Mouse (Mus musculus) heart, embryonic 10.5 days (tissue): ENCODE measurements around the gene Diaph3. TPM values are rescaled to one million over a fixed set of nuclear protein-coding genes. Genes with fewer than 3 reads are reported as not detected.
"Not testable (repeated sequence)": the region's sequence is repeated elsewhere in the genome, so short reads cannot be mapped to it uniquely, and the experiment has no call there.

ENCODE experiments used
- DNase-seq: peaks from one replicate; pipeline ENCODE4 v3.0.0-alpha.2; 2017; ENCODE audit warnings: low spot score
- H3K27ac ChIP-seq: fragments of 300-500 bp; sonication (generic); 2 replicates; pipeline ENCODE4 v1.5.1; 2016; ENCODE audit warnings: mild to moderate bottlenecking
- H3K27me3 ChIP-seq: fragments of 300-500 bp; sonication (generic); 2 replicates; pipeline ENCODE4 v1.6.1; 2016; ENCODE audit warnings: mild to moderate bottlenecking; ENCODE audit not compliant: poor library complexity, insufficient read depth, severe bottlenecking
- H3K36me3 ChIP-seq: fragments of 300-500 bp; sonication (generic); 2 replicates; pipeline ENCODE4 v1.6.1; 2016; ENCODE audit warnings: mild to moderate bottlenecking, moderate library complexity
- H3K4me1 ChIP-seq: fragments of 300-500 bp; sonication (generic); 2 replicates; pipeline ENCODE4 v1.6.1; 2016; ENCODE audit warnings: mild to moderate bottlenecking
- H3K4me3 ChIP-seq: fragments of 300-500 bp; sonication (generic); 2 replicates; pipeline ENCODE4 v1.5.1; 2016; ENCODE audit warnings: mild to moderate bottlenecking, moderate library complexity
- H3K9me3 ChIP-seq: fragments of 300-500 bp; sonication (generic); 2 replicates; pipeline ENCODE4 v1.6.1; 2016; ENCODE audit warnings: mild to moderate bottlenecking, moderate library complexity
- WGBS: fragments of 180-500 bp; shearing (Covaris S2); methylation state at CpG from one replicate; pipeline ENCODE4 v1.1.7; 2016; 5-methylcytosine and 5-hydroxymethylcytosine counted together
- polyA plus RNA-seq: library from polyadenylated mRNA; unstranded; fragments of >200 nt; fragmentation: Nextera tagmentation; extraction: Ambion mirVana; gene quantifications from 2 replicates; pipeline ENCODE4 v1.2.1, GENCODE M21; 2016

Gene Diaph3
- polyA plus RNA-seq, 1 experiment from 2014 or later: 16.2 TPM

DNA sequence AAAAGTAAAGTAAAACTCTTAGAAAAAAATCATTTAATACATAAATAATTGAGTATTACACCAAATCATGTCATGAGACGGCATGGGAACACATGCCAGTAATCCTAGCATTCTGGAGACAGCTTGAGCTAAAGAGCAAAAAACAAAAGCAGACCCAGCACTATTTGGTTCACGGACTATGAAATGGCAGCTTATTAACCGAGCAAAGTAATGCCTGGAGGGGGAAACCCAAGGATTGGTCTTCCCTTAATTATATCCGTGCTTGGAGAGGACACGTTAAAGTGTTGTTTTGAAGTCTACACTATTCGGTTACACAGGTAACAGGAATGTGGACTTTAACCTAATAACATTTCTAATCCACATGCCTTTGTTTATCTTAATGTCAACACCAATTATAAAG lies 19.2 kb downstream of the Diaph3 start:
- 85% methylated on average over 6 of the region's 6 CpGs for WGBS
- Histone ChIP-seq H3K4me3 (no peak overlapping the region), H3K36me3 (no peaks in the 10 kb centered on the region), H3K4me1 (no peaks in the 10 kb centered on the region; the same call in 1 of the 2 replicates), H3K27me3 (no peaks in the 10 kb centered on the region), H3K27ac (no peak overlapping the region), H3K9me3 (no peaks in the 10 kb centered on the region)
- DNase-seq: no peak

DNA sequence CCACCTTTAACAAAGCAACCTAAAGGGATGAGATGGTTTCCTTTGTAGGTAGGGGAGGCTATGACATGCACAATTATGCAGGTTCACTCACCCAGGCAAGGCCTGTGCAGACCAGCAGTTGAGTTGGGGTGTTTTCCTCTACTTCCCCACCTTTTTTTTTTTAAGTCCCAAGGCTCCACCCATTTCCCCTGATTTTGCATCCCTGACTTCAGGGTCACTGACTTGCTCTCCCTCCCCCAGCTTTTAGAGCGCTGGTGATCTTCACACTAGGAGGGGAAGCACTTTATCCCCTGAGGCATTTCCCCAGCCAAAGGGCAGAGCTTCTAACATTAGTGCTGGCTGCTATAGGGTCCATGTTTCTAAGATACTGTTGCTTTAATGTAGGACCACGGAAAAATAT lies 30.4 kb downstream of the Diaph3 start:
- whole genome bisulfite sequencing: 22% methylated on average over 2 of the region's 2 CpGs
- no peaks in the 10 kb centered on the region for H3K27me3 ChIP-seq
- H3K4me3 ChIP-seq: no peak overlapping the region
- H3K36me3 ChIP-seq: 0 out of 2 replicates have a peak, but pooled peaks cover 4% of the 10 kb centered on the region
- peaks cover 24% of the 10 kb centered on the region for H3K4me1 ChIP-seq
- no peak for DNase-seq
- no peak overlapping the region for H3K27ac ChIP-seq
- H3K9me3 ChIP-seq: no peaks in the 10 kb centered on the region

DNA sequence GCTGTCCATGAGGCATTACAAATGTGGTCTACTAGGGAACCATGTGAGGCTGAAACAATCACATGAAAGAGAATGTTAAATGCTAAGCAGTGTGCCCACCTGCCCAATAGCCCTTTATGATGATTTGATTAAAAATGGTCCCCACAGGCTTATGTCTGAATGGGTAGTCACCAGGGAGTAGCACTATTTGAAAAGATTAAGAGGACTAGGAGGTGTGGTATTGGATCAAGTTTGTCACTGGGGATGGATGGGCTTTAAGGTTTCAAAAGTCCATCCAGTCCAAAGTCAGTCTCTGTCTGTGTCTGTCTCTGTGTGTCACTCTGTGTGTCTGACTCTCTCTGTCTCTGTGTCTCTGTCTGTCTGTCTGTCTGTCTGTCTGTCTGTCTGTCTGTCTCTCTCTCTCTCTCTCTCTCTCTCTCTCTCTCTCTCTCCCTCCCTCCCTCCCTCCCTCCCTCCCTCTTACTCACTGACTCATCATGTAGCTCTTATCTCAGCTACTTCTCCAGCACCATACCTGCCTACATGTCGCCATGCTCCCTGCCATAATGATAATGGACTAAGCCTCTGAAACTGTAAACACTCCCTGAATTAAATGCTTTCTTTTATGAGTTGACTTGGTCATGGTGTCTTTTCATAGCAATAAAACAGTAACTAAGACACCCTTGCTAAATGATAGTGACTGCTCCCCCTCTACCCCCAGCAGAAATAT lies 41.5 kb downstream of the Diaph3 start:
- Histone ChIP-seq H3K4me1 (0 out of 2 replicates have a peak, but pooled peaks cover 3% of the 10 kb centered on the region), H3K36me3 (no peaks in the 10 kb centered on the region), H3K9me3 (no peaks in the 10 kb centered on the region), H3K27me3 (no peaks in the 10 kb centered on the region), H3K27ac (no peak overlapping the region), H3K4me3 (no peak overlapping the region)
- WGBS: 50% methylated on average over 1 of the region's 1 CpGs
- no peak for DNase-seq

DNA sequence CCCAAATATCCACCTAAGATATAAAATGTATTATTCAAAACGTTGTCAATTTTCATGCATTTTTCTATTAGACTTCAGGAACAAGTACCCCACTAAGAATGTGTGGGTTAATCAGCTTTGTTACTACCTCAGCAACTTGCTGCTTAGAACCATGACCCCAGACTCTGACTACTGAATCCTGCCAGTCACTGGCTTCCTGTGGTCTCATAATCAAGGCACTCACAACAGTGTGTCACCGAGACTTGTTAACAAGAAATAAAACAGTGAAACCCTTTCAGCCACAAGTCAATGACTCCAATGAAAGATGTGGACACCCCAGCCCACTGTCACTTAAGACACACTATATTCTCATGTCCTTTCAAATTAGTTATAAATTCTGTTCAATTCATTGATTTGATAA lies 42.9 kb downstream of the Diaph3 start:
- WGBS: 72% methylated on average over 2 of the region's 2 CpGs
- Histone ChIP-seq H3K27me3 (no peaks in the 10 kb centered on the region), H3K9me3 (no peaks in the 10 kb centered on the region), H3K36me3 (no peaks in the 10 kb centered on the region), H3K27ac (no peak overlapping the region), H3K4me1 (0 out of 2 replicates have a peak, but pooled peaks cover 3% of the 10 kb centered on the region), H3K4me3 (no peak overlapping the region)
- DNase-seq: no peak

DNA sequence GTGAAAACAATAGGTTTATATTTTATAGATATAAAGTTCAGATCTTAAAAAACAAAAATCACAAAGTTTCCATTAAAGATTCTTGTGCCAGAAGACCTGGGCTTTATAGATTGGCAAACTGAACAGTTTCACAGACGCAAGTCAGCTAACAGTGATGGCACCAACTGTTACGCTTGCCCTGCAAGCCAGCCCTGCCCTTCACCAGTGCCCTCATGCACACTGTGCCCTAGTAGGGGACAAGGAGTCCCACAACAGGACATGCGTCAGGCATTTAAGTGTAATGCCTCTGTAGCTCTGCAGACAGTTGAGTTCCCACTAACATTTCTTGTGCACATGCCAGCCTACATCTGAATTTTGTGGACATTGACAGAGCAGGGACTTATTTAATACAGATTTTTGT lies 49.5 kb downstream of the Diaph3 start:
- Histone ChIP-seq H3K4me3 (no peak overlapping the region), H3K36me3 (no peaks in the 10 kb centered on the region; the same call in 1 of the 2 replicates), H3K27me3 (no peaks in the 10 kb centered on the region), H3K27ac (no peak overlapping the region), H3K9me3 (no peaks in the 10 kb centered on the region), H3K4me1 (0 out of 2 replicates have a peak, but pooled peaks cover 6% of the 10 kb centered on the region)
- no peak for DNase-seq
- WGBS: 91% methylated on average over 3 of the region's 3 CpGs

DNA sequence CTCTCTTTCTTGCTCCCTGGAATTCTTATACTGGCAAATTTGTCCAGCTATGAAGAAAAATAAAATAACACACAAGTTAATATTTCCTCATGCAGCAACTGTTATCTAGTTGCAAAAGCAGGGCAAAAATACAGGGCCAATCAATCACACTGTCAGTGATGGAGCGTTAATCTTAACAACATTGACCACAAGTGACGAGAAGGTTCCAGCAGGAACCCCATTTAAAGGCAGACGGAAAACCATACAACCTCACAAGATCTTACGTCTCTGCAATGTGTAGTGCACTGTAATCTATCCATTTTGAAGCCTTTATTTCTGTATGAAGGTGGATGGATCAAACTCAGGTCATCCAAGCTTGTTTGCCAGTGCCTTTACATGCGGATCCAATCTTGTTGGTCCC lies 49.9 kb downstream of the Diaph3 start:
- no peaks in the 10 kb centered on the region for H3K9me3 ChIP-seq
- DNase-seq: no peak
- no peak overlapping the region for H3K27ac ChIP-seq

DNA sequence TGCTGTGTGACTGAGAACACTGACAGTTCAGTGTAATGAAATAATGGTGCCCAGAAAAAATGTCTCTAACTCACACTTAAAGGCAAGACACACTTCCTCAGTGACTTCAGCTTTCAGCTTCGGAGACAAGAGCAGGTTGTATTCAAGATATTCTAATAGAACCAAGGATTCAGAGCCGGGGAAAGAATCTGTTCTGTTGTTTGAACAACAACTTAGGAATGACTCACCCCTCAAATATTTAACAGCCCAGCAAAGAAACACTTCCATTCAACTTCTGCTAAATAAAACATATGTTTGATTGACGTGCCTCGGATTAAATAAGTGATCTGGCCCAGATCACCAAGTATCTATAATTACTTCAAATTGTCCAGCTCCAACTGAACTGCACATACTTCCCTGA lies 52.1 kb downstream of the Diaph3 start:
- 0 out of 2 replicates have a peak, but pooled peaks cover 8% of the 10 kb centered on the region for H3K4me1 ChIP-seq
- 74% methylated on average over 4 of the region's 4 CpGs for WGBS

More for the DNA sequence above, 49.9 kb downstream of the Diaph3 start:
- 0 out of 2 replicates have a peak, but pooled peaks cover 6% of the 10 kb centered on the region for H3K4me1 ChIP-seq
- 85% methylated on average over 5 of the region's 5 CpGs for WGBS
- no peak overlapping the region for H3K4me3 ChIP-seq
- no peaks in the 10 kb centered on the region; the same call in 1 of the 2 replicates for H3K36me3 ChIP-seq
- H3K27me3 ChIP-seq: no peaks in the 10 kb centered on the region

DNA sequence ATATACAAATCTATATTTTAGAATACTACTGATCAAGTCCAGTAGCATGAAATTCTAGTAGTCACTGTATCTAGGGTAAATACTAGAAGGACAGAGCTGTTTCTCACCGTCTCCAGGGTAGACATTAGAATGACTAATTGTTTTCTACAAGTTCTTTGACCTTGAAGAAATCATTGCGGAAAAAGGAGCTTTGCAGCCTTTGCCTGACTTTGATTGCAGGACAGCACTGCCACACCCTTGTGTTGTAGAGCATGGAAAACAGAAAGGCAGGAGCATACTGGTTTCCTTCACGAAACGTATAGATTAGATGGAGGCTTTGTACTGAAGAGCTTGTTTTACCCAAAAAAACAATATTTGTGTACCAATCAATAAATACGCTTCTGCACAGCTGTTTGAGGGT lies 52.6 kb downstream of the Diaph3 start:
- DNase-seq: no peak
- Histone ChIP-seq H3K27ac (no peak overlapping the region), H3K36me3 (no peaks in the 10 kb centered on the region; the same call in 1 of the 2 replicates), H3K4me3 (no peak overlapping the region), H3K27me3 (no peaks in the 10 kb centered on the region), H3K9me3 (no peaks in the 10 kb centered on the region), H3K4me1 (0 out of 2 replicates have a peak, but pooled peaks cover 8% of the 10 kb centered on the region)
- 75% methylated on average over 5 of the region's 5 CpGs for WGBS

More for the DNA sequence above, 52.1 kb downstream of the Diaph3 start:
- no peaks in the 10 kb centered on the region for H3K27me3 ChIP-seq
- H3K36me3 ChIP-seq: no peaks in the 10 kb centered on the region; the same call in 1 of the 2 replicates
- no peak overlapping the region for H3K4me3 ChIP-seq
- no peaks in the 10 kb centered on the region for H3K9me3 ChIP-seq
- no peak overlapping the region for H3K27ac ChIP-seq
- DNase-seq: no peak

DNA sequence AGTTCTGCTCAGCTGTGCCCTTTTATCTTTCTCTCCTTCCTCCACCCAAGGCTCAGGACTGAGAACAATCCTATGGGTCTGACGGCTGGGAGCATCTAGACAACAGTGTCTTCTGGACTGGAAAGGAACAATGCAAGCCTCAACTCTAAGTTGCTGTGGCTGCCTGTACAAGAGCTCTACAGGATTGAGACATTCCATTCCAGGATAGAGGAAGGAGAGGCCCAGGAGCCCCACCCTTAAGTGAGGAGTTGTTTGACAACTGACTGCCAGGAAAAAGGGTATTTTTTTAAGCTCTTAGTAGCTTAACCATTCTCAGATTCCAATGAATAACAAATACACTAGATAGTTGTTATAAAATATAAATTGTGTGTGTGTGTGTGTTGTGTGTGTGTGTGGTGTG lies 53.0 kb downstream of the Diaph3 start:
- no peaks in the 10 kb centered on the region; the same call in 1 of the 2 replicates for H3K36me3 ChIP-seq
- 42% methylated on average over 1 of the region's 1 CpGs for WGBS
- H3K4me3 ChIP-seq: no peak overlapping the region
- DNase-seq: no peak
- no peaks in the 10 kb centered on the region for H3K9me3 ChIP-seq
- H3K4me1 ChIP-seq: 0 out of 2 replicates have a peak, but pooled peaks cover 8% of the 10 kb centered on the region
- H3K27ac ChIP-seq: no peak overlapping the region
- H3K27me3 ChIP-seq: no peaks in the 10 kb centered on the region

DNA sequence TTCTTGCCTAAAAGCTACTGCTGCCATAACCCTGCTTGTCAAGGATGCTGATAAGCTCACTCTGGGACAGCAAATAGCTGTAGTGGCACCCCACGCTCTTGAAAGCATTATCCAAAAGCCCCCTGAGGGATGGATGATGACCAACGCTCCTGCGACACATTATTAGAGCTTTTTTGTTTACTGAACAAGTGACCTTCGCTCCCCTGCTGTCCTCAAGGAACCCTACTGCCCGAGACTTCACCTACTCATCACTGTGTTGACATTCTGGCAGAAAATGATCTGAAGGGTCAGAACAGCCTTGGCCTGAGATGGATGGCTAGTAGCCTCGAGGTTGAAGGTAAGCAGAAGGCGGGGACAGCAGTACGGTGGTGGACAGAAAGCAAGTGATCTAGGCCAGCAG lies 56.1 kb downstream of the Diaph3 start:
- H3K4me1 ChIP-seq, H3K27ac ChIP-seq, H3K36me3 ChIP-seq, H3K9me3 ChIP-seq, H3K27me3 ChIP-seq, H3K4me3 ChIP-seq, DNase-seq: not testable (repeated sequence)
- 53% methylated on average over 8 of the region's 8 CpGs for WGBS

DNA sequence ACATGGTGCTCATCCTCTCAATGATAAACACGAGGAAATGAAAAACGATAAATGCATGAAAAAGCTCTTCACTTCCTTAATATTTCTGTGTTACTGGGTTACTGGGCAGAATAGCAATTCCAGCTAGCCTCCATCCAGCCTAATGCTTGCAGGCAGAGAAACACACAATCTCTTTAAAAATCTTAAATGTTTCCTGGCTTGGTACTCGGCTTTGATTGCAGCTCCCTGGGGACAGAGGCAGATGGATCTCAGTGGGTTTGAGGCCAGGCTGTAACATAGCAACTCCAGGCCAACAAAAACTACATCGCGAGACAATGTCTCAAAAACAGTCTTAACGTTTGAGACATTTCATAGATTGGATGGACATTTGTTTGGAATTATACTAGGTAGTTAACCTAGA lies 57.1 kb downstream of the Diaph3 start:
- Histone ChIP-seq H3K36me3 (no peaks in the 10 kb centered on the region; the same call in 1 of the 2 replicates), H3K4me3 (no peak overlapping the region), H3K9me3 (no peaks in the 10 kb centered on the region), H3K4me1 (0 out of 2 replicates have a peak, but pooled peaks cover 8% of the 10 kb centered on the region), H3K27me3 (no peaks in the 10 kb centered on the region), H3K27ac (no peak overlapping the region)
- 83% methylated on average over 6 of the region's 6 CpGs for WGBS
- DNase-seq: no peak

DNA sequence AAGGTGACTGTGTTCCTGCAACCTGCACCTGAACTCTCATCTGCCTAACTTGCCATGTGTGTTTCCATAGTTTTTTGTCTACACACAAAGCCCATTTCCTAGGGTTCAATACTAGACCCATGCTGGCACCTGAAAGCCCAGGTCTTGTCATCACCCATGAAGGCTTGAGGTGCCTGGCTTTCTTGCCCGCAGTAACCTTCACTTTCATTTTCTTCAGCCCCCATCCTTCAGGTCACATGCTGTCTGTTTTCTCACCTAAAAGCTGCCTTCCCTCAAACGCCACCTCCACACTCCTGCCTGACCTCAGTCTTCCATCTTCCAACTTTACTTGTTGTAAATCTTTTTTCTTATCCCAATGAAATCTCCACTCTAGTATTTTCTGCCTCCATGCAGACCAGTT lies 61.3 kb downstream of the Diaph3 start:
- Histone ChIP-seq H3K27ac (no peak overlapping the region), H3K36me3 (no peaks in the 10 kb centered on the region), H3K4me1 (0 out of 2 replicates have a peak, but pooled peaks cover under 1% of the 10 kb centered on the region), H3K4me3 (no peak overlapping the region), H3K9me3 (no peaks in the 10 kb centered on the region), H3K27me3 (no peaks in the 10 kb centered on the region)
- no peak for DNase-seq
- WGBS: 85% methylated on average over 2 of the region's 2 CpGs

DNA sequence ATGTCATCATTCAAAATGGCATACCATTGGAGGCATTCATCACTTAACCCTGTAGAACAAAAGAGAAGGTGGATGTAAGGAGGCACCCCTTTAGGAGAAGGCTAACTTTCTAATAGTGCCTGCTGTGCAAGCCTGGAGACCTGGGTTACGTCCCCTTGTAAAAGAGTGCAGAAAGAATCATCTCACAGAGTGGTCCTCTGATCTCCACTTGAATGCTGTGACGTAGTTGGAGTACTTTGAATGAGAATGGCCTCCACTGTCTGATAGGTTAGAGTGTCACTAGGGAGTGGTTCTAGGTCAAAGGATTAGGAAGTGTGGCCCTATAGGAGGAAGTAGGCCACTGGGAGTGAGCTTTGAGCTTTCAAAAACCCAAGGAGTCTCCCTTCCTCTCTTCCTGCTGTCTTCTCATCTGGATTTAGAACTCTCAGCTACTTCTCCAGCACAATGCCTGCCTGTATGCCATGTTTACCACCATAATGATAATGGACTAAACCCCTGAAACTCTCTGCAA lies 66.0 kb downstream of the Diaph3 start:
- H3K4me3 ChIP-seq: no peak overlapping the region
- no peak overlapping the region for H3K27ac ChIP-seq
- DNase-seq: no peak
- H3K36me3 ChIP-seq: peaks cover 11% of the 10 kb centered on the region; the same call in 1 of the 2 replicates
- 84% methylated on average over 2 of the region's 2 CpGs for WGBS
- no peaks in the 10 kb centered on the region for H3K4me1 ChIP-seq
- H3K27me3 ChIP-seq: no peaks in the 10 kb centered on the region
- no peaks in the 10 kb centered on the region for H3K9me3 ChIP-seq
